Mouse (Mus musculus) R1 (cell line): ENCODE data around the gene Zc3h7b.
"Not testable (repeated sequence)": the region's sequence is repeated elsewhere in the genome, so short reads cannot be mapped to it uniquely, and the experiment has no call there.

Source experiments
- DNase-seq: peaks from one replicate; pipeline ENCODE4 v3.0.0-alpha.2; 2018; ENCODE audit warnings: low read depth, low spot score

The Zc3h7b gene

DNA sequence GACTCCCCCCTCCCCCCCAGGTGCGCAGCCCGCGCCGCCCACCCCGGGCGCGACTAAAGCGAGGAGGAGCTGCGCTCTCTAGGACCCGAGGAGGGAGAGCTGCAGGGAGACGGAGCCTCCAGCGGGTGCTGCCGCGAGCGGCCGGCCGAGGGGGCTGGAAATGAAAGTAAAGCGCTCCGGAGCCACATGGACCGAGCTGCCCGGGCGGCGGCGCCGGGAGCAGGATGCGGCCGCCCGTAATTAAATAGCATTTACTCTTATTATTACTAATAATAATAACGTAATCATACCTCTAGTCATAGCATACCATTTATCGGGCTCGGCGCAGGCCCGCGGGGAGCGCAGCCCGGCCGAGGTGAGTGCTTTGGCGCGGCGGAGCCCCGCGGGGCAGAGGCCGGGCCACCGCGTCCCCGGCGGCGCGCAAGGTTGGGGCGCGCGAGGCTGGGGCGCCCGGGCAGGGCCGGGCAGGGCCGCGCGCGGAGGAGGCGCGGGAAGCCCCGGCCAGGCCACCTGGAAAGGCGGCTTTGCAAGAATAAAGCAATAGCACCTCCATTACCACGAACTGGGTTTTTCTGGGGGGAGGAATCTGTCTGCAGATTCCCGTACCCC is at the start of gene Zc3h7b, which contains the start of gene Rangap1:
Zc3h7b (plus strand) TSS at position 66 of the 609 bp plus-strand sequence.
Rangap1 (minus strand) TSS at position 539 of the 609 bp plus-strand sequence.
- peak; percentile 81 for DNase-seq

- no peak for DNase-seq
Observed at GRCm38 (mm10) chr15:81697175-81697574, 47.7 kb upstream of the Zc3h7b start, which contains the start of gene Chadl. Chadl (minus strand) TSS chr15:81697287.

GRCm38 (mm10) chr15:81697847-81698246 is 47.0 kb upstream of the Zc3h7b start:
- peak; percentile 80 for DNase-seq

DNA sequence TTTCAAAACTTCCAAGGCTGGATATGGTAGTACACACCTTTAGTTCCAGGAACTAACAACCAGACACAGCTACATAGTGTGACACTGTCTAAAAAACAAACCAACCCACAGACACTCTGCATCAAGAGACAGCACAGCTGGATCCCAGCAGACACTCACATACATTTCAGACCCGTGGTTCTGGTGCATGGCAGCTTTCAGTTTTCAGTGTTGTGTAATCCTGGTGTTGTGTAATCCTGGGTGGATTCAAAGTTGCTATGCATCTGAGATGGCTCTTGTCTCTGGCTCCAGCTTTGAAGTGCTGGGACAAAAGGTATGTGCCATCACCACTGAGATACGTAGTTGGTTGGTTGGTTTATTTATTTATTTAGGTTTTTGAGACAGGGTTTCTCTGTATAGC is 46.3 kb upstream of the Zc3h7b start:
- no peak for DNase-seq

- DNase-seq, result peak; percentile 46
Observed at GRCm38 (mm10) chr15:81700161-81700560, 44.7 kb upstream of the Zc3h7b start.

DNA sequence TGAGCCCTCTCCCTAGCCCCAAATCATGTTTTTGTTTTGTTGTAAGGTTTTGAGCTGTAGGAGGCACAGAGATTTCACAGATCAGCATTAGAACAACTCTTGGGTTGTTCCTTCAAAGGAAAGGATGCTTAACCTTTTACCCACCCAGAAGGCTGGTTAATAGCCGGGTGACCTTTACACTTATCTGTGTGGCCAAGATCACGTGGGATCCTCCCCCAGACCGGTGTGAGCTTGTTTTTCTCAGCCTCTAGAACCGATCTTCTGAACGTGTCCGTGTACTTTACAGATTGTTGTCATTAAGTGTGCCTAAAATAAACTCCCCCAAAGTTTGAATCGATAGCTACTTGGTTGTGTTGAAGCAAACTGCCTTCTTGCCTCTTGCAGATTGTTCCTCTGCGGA is 44.3 kb upstream of the Zc3h7b start:
- peak; percentile 71 for DNase-seq

DNA sequence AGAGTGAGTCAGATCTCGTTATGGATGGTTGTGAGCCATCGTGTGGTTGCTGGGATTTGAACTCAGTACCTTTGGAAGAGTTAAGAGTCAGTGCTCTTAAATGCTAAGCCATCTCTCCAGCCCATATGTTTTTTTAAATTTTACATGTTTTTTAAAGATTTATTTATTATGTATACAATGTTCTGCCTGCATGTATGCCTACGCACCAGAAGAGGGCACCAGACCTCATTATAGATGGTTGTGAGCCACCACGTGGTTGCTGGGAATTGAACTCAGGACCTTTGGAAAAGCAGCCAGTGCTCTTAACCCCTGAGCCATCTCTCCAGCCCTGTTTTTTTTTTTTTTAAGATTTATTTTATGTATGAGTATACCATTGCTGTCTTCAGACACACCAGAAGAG is 43.5 kb upstream of the Zc3h7b start:
- DNase-seq, result not testable (repeated sequence)

DNA sequence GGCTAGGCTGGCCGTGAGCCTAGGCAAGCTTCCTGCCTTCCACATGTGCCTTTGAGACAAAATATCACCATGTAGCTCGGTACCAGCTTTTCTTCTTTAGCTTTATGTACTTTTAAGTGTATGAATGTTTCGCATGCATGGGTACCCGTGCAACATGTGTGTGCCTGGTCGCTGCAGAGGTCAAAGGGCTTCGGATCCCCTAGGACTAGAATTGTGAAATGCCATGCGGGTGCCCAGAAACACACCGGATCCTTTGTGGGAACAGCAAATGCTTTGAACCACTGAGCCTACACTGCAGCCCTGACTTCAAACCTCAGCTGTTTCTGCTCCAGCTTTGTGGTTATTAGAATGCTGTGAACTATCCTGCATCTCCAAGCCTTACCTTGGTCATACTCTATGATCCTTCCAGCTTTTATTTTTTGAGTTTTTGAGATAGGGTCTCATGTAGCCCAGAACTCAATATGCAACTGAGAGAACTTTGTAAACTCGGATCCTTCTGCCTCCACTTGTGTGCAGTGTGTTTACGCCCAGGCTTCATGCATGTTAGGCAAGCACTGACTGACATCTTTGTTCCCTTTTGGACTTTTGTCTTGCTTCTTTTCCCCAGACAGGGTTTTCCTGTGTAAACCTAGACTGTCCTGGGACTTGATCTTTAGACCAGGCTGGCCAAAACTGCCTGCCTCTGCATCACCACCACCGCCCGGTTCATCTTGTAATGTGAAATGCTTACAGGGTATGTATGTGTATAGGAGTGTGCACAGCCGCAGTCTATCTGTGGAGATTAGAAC is 42.4 kb upstream of the Zc3h7b start:
- no peak for DNase-seq

DNA sequence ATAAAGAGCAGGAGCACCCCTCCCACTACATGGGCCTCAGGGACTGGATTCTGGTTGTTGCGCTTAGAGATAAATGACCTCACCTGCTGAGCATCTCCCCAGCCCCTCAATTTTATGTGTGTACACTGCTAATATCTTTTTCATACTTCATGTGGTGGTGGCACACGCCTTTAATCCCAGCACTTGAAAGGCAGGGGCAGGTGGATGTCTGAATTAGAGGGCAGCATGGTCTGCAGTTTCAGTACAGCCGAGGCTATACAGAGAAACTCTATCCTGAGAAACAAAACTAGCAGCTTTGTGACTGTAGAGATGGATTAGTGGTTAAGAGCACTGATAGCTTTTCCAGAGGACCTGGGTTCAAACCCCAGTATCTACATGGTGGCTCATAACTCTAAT is 41.8 kb upstream of the Zc3h7b start:
- no peak for DNase-seq

DNA sequence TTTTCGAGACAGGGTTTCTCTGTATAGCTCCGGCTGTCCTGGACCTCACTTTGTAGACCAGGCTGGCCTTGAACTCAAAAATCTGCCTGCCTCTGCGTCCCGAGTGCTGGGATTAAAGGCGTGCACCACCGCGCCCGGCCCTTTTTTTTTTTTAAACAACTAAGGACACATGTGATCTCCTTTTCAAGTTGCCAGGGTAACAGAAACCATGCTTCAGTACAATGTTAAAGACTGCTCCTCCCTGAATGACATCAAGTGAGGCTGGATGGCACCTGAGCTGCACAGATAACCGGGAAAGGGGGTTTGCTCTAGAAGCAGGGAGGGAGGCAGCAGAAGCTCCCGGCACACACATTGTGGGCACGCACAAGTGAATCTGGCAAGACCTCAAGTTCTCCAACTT is 35.9 kb upstream of the Zc3h7b start:
- DNase-seq, result peak; percentile 66

DNA sequence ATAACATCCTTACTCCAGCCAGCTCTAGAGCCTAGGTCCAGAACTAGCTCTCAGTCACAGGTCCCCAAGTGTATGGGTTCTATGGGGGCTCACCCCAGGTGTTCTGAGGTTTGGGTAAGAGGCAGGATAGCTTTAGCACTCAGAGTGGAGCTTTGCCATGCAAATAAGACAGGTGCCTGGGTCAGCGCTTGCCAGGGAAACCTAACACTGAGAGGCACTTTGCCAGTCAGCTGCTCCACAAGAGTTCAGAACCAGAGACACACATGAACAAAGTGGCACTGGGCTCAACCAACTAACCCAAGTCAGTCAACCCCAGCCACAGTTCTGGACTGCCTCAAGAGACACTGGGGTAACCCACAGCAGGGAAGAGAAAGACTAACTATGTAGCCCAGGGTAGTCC is 35.2 kb upstream of the Zc3h7b start:
- no peak for DNase-seq

DNA sequence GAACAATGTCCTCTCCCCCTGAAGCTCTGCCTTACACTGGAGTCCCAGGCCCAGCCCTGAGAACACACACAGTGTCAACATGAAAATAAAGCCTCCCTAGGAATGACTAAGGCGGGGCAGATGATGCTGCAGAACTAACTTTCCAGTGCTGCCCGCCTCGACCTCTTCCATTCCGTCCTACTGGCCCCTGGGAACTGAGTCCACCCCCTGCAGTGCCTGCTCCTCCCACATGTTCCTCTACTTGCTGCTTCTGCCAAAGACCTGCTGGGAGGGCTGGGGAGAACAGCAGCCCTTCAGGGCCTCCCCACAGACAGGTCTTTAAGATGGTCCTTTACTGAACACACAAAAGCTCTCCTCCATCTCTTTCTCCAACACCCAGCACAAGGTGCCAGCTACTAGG is 34.1 kb upstream of the Zc3h7b start:
- no peak for DNase-seq

GRCm38 (mm10) chr15:81713742-81714141 is 31.1 kb upstream of the Zc3h7b start:
- no peak for DNase-seq

GRCm38 (mm10) chr15:81718336-81719138 is 26.3 kb upstream of the Zc3h7b start:
- DNase-seq, result peak; percentile 65

DNA sequence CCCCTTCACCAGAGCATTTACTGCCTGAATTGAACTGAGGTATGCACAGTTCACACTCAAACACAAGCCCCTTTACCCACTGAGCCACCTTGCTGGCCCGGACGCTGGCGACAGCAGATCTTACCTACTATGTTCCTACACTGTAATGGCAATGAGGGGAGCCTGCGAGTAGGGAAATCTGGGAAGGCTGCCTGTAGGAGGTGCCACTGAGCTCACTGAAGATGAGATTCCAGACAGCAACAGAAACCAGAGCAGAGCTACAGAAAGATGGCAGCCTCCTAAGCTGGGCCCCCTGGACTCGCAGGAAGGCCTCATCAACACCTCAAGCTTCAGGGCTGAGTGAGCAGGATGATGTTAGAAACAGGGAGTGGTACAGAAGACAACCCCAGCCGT is 25.7 kb upstream of the Zc3h7b start:
- DNase-seq, result peak; percentile 52

DNA sequence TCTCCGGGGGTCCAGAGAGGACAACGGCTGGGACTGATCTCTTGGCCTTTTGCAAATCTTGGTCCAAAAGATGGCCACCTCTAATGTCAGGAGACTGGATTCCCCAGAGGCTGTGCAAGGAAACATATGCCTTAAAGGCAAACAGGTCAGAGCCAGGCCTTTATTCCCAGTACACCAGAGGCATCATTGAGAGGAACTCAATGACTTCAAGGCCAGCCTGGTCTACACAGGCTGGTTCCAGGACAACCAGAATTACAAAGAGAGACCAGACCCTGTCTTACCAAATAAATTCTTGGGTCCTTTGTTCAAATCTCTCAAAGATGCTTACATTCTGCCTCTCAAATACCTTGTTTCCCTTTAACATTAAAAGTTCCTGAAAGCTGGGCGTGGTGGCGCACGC is 22.5 kb upstream of the Zc3h7b start:
- DNase-seq, result peak; percentile 64

DNA sequence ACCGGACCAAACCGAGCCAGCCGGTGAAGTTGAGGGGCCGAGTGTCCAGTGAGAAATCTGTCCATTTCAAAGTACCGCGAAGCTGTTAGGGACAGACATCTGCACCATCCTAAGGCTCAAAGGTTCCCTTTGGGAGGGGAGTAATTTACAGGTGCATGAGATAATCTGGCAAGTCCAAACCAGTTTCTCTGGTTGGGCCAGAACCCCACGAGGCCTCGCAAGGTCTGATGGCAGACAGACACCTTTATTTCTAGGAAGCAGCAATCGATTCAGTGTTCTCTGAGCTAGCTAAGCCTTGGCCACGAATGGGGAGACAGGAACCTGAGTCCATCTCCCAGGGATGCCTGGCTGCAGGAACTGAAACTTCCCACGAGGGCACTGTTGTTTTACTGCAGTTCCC is 21.2 kb upstream of the Zc3h7b start:
- no peak for DNase-seq

GRCm38 (mm10) chr15:81725965-81726364 is 18.9 kb upstream of the Zc3h7b start:
- DNase-seq, result no peak

DNA sequence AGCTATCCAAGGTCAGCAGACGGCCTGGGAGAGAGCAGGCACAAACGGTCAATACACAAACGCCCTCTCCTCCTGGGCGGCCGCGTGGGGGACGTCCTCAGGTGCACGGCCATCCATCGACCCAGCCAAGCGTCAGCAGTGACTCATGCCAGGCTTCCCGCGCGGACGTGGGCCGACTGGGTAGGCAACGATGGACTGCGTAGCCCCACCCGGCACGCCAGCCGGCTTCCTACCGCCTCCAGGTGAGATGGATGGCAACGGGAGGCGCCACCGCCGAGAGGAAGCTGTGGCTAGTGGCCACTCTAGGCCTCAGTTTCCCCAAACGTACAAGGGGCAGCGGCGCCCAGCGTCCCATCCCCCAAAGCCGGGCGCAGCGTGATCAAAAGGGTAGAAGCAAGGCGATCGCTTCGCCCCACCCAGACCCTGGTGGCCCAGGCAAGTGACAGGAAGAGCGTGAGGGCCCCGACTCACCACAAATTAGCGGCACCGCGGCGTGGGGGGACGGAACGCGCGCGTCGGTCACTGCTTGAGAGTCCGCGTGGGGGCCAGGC is 15.5 kb upstream of the Zc3h7b start:
- DNase-seq, result peak; percentile 36

DNA sequence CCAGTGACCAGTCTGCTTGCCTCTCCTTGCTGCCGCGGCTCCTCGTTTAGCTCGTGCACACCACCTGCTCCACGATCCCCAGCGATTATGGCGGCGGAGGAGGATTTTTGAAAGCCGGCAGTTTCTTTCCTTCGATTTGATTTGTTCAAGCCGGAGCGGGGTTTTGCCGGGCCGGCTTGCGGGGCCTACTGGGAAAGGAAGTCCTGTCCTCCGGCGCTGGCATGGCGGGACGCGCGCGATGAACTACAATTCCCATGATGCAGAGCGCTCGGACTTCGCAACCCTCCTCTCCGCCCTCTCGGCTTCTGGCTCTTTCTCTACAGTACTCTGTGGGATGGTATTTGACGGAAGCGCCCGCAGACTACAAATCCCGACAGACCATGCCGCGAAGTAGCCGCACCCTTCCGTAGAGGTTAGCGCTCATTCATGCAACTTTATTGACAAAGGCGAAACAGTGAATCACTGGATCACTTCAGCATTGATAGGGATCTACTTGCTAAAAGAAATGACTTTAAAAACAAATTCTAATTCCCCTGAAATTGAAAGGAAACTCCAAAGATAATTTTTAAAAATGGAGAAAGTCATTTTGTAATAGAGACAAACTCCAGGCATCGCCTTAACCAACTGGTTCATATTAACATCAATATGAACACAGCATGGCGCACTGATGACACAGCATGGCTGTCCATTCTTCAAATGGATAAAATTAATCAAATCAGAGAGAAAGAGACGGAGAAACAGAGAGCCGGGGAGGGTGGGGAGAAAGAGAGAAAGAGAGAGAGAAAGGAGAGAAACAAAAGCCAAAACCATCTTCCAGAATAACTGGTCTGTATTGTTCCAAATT is 14.8 kb upstream of the Zc3h7b start:
- peak; percentile 99 for DNase-seq

DNA sequence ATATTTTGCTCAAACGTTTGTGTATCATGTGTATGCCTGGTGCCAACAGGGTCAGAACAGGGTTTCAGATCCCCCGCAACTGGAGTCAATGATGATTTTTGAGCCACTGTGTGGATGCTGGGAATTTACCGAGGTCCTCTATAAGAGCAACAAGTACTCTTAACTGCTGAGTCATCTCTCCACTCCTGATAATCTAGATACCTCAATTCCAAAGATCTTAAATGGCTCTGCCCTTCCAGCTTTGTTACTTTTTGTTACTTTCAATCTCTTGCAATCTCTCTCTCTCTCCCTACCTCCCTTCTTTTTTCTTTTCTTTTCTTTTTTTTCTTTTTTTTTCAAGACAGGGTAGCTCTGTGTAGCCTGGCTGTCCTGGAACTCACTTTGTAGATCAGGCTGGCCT is 9.8 kb upstream of the Zc3h7b start:
- no peak for DNase-seq
